11 mouse cellular contexts compared by ENCODE assay signal in genomic region chr10:19170596-19170995, GRCm38 (mm10).
DNase-seq lines count a peak whose midpoint lies in the region; ATAC-seq and TF ChIP-seq lines count a peak whose summit lies in the region.
"Had no signal": no experiment of that assay in that cellular context is flagged by ENCODE, and none has a peak within 500 bp of the region (broad histone marks: within the 10 kb centered on the region; RNA-seq: fewer than 3 reads in every experiment).

No protein-coding gene starts in this region.

- 0 out of 2 replicates have a peak, but pooled peaks cover 3% of the 10 kb centered on the region for H3K4me1 ChIP-seq in kidney, adult 2 months (ENCODE audit: control insufficient read depth, insufficient read depth, low read length)

- TF ChIP-seq POLR2A in kidney, adult 2 months (IDR thresholded peaks at IDR 0.05; ENCODE audit: low read depth, low read length): no peak

- H3K27me3 ChIP-seq in kidney, adult 2 months (replicated peaks; ENCODE audit: control insufficient read depth, insufficient read depth, low read length): no peaks in the 10 kb centered on the region
- H3K27me3 ChIP-seq: limb, embryonic 12.5 days had no signal

- no peaks in the 10 kb centered on the region for H3K36me3 ChIP-seq in kidney, adult 2 months (ENCODE audit: control insufficient read depth, insufficient read depth, low read length)
- H3K36me3 ChIP-seq: G1E; limb, embryonic 12.5 days had no signal

- no peak for TF ChIP-seq CTCF in kidney, adult 2 months (conservative IDR thresholded peaks at IDR 0.05; ENCODE audit: insufficient read depth, insufficient read length, low read depth, low read length)

- no peak overlapping the region for H3K27ac ChIP-seq in kidney, adult 2 months (ENCODE audit: insufficient read depth, low read depth, low read length)
- H3K27ac ChIP-seq: limb, embryonic 12.5 days had no signal

- 27% methylated on average over 4 of the region's 4 CpGs for WGBS in kidney, adult 2 months

- ATAC-seq in hematopoietic stem cell, adult 5-6 weeks (replicated peaks in 1 of 2; ENCODE audit: insufficient read depth in 1 of 2, low FRiP score in 2 of 2, low TSS enrichment in 1 of 2, low read depth in 1 of 2, poor library complexity in 2 of 2, severe bottlenecking in 2 of 2): peak; percentile 39 to 40; a peak in 2 of 4 replicates

- peak; percentile 43 for DNase-seq in kidney, adult 2 months
- DNase-seq in kidney, postnatal 25 days: no peak
- peak; percentile 16 for DNase-seq in thymus, postnatal 14 days
- DNase-seq in thymus, adult 18-20 months: no peak
- DNase-seq in urinary bladder, adult 2 months (ENCODE audit: low spot score): no peak
- DNase-seq in adrenal gland, postnatal 14 days: no peak
- DNase-seq in left cerebral cortex, postnatal 10 days (ENCODE audit: extremely low spot score in 1 of 2, low spot score in 2 of 2): no peak
- DNase-seq: thymus, postnatal 25 days had no signal

- intact Hi-C loops in left cerebral cortex, postnatal 10 days (cut with DNase I): no loop called here

- H3K4me3 ChIP-seq in kidney, adult 2 months (ENCODE audit: insufficient read depth, low read depth, low read length): no peak overlapping the region
- H3K4me3 ChIP-seq: limb, embryonic 12.5 days had no signal

Comparison
In these comparisons a context has a peak if more than half of its experiments do, and no peak if none do; other contexts are left out.
1. DNase-seq: peak in kidney, adult 2 months (single experiment) and thymus, postnatal 14 days (single experiment); none in kidney, postnatal 25 days (0 of 2), thymus, adult 18-20 months (0 of 2), urinary bladder, adult 2 months (single experiment), adrenal gland, postnatal 14 days (single experiment) and left cerebral cortex, postnatal 10 days (0 of 2).